Mouse (Mus musculus): Measurements from ENCODE around the gene Afap1l2. TPM values are rescaled to one million over a fixed set of nuclear protein-coding genes. Genes with fewer than 3 reads are reported as not detected.

Afap1l2 gene
- total RNA-seq, 2 experiments from 2014 or later, result 9.0 to 11.6 TPM

DNA sequence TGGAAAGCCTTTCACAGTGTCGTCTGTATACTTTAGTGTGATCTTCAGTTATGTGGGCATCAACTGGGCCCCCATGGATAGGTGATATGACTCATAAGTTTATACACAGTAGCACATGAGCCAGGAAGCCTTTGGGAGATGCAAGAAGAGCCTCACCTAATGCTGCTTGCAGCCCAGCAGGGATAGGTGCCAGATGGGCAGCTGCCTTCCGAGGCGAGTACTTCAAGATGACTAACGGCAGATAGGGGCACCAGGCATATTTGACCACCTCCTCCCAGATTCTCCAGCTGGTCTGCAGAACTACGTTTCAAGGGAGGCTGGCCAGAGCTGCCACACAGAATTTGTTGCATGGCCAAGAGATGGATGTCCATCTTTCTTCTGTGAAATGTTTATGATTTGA, 114.7 kb downstream of the Afap1l2 start:
- DNase-seq (ENCODE audit: low spot score in 2 of 2), result no peak

DNA sequence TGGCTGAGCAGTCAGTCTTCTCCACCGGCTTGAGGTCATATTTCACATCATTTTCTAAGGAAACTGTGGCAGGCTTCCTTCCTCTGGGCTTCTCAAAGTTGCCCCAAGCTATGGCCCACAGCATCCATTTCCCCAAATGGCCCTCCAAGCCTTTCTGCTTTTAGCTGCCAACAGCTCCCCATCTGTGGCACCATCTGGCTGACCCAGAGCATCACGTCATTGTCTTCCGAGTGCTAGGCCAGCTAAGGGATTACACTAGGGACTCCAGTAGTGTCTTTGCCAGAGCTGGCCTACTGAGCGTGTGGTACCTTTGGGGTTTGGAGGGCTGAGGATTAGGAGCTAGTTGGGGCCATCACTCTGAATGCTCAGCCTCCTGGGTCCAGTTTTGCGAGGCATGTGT, 115.4 kb downstream of the Afap1l2 start:
- no peak for DNase-seq (ENCODE audit: low spot score in 2 of 2)

DNA sequence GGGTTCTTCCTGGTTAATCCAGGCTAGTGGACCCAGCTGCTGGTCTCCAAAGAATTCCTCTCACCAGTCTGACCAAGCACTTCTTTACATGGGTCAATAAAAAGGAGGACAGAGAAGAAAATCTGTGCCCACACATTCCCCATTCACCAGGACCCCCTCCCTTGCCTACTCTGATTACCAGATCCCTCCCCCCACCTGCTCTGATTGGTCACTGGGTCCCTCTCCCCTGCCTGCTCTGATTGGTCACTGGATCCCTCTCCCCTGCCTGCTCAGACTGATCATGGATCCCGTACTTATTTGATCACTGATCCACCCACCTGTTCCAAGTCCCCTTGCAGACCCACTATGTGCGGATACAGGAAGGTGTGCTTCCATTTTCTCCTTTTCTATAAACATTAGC, 116.6 kb downstream of the Afap1l2 start:
- DNase-seq (ENCODE audit: low spot score in 2 of 2), result no peak

DNA sequence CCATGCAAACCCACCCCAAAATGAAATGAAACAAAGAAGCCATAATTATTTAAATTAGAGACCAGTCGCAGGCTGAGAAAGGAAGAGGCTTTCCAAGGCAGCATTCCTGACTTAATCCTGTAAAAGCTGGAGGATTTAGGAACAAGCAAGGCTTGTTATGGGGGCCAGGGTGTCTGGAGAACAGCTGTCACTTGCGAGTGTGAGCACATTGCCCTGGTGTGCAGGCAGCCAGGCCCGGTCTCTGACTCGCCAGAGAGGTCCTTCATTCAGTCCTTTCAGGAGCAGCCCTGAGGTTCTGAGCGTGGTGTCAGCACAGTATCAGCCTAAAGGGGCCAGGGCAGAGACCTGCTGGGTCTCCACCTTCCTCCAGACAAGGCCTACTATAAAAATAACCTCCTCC, 119.4 kb downstream of the Afap1l2 start:
- DNase-seq (ENCODE audit: low spot score in 2 of 2), result no peak

DNA sequence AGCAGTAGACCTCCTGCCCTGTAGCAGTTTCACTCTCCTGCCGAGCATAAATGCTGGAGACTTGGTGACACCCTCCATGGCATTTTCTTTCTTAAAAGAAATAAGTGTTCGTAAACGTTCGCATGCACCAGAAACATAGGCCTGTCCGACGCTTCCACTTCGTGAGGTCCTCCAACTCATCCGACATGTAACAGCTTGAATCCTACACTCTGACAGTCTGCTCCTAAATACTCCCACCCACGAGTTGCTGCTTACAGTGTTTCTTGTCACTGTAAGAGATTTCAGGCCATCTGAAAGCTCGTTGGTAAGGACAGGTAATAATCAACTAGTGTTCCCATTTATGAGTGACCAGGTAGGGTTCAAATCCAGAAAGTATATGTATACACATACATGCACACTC, 120.1 kb downstream of the Afap1l2 start:
- peak in 1 of 2 experiments; percentile 34 for DNase-seq (ENCODE audit: low spot score in 2 of 2)

DNA sequence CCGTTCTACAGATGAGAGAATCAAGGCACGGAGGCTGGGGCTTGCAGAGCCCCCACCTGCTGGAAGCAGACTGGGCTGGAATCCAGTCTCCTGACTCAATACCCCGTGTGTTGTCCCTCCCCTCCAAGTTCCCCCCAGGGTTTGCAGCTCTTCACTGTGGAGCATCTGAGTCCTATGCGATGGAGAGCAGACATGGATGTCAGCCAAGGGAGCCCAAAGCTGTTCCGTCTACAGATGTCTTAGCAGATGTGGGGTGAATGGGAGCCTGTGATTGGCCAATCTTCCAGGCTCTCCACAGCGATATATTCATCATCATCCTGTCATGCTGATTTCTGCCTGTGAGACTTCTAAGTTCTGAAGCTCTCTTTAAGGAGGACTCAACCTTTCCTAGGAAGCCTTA, 130.7 kb downstream of the Afap1l2 start:
- no peak for DNase-seq (ENCODE audit: low spot score in 2 of 2)

DNA sequence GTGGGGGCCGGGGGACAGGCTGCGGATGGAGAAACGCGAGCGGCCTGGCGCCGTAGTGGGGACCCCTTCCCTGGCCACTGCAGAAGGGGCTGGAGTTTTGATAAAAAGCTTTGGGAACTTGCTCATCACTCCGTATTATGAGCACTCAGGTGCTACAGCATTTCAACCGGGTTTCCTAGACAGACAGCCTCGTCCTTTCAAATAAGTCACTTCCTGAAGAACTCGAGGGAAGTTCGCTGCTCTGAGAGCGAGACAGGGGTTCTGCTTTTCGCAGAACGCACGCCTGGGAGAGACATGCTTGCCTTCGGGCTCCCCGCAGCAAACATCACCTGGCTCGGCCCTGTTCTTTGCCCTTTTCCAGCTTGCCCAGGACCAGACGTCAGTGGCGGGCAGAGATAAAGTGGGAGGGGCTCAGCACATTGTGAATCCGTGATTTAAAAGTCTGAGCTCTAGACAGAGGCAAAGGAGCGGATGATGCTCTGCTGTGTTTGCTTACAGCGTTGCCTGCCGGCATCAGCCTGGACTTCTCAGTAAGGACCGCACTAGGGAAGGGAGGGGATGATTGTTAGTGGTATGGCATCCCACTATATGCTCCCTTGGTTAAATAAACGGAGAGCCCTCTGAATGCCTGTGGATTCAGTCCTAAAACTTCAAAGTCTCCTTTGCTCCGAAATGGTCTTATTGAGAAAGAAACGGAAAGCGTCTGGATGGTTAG, 133.3 kb downstream of the Afap1l2 start:
- no peak for DNase-seq (ENCODE audit: low spot score in 2 of 2)

DNA sequence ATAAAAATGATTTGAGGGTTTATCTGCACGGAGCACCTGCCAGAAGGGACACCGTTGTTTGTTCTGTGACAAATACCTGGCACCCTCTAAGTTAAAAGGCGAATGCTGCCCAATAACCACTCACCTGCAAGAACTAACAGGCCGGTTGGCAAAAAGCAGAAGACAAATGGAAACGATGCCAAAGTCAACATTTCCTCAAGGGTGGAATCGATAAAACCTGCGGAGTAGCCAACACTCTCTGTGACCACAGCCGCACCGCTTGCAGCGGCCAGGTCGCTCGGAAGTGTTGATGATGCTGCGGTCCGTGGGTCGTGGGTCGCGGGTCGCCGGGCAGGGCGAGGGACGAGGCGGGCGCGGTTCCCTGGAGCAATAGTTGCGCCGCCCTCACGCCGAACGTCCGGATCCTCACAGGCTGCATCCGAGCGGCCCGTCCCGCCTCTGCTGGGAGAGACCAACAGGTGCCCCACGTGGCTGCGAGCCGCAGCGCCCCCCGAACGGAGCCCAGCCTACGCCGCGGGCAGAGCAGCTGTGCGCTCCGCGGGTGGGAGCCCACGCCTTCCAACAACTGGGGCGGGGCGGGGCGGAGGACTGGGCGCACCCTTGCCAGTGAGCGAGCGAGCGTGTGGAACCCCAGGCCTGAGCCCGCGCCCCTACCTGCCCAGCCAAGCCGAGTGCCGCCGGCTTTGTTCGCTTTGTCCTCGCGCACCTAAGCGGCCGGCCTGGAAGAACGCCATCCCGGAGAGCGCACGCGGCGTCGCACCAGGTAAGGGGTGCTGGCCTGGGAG, 134.0 kb downstream of the Afap1l2 start, which contains the start of gene Vwa2:
Vwa2 (plus strand) TSS at position 434 of the 785 bp plus-strand sequence.
- no peak for DNase-seq (ENCODE audit: low spot score in 2 of 2)

DNA sequence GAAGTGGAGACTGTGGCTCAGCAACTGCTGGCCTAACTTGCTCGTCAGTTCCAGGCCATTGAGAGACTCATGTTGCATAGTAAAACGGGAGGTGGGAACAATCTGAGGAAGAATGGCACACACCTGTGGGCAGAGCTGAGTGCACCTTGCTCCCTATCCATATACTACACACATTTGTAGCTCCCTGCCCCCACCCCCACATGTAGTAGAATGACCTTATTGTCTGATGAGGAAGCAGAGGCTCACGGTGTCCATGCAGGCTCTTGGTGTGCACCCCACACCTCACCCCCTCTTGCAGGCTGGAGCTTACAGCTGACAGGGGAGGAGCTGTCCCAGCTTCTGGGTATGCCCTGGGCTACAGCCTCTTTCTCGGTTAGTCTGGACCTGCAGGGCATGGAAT, 140.3 kb downstream of the Afap1l2 start:
- DNase-seq (ENCODE audit: low spot score in 2 of 2), result no peak

Other genes starting within 250 kb of the Afap1l2 start
- gene Ccdc186, start 186.0 kb downstream of the Afap1l2 start, total RNA-seq (2021), result 10 to 100 TPM; 51.0 to 51.4 TPM
- under 1 TPM; 0.37 to 0.71 TPM for gene Tdrd1, start 182.0 kb downstream of the Afap1l2 start, total RNA-seq (2021)
- under 1 TPM in 1 of 2 experiments, not detected in 1; 0.13 TPM for gene Vwa2, start 134.0 kb downstream of the Afap1l2 start, total RNA-seq (2021)